Mouse (Mus musculus): ENCODE results near the gene Fabp6. TPM values are rescaled to one million over a fixed set of nuclear protein-coding genes. Genes with fewer than 3 reads are reported as not detected.

Fabp6 gene
- polyA plus RNA-seq, 1 experiment from 2014 or later = not detected

DNA sequence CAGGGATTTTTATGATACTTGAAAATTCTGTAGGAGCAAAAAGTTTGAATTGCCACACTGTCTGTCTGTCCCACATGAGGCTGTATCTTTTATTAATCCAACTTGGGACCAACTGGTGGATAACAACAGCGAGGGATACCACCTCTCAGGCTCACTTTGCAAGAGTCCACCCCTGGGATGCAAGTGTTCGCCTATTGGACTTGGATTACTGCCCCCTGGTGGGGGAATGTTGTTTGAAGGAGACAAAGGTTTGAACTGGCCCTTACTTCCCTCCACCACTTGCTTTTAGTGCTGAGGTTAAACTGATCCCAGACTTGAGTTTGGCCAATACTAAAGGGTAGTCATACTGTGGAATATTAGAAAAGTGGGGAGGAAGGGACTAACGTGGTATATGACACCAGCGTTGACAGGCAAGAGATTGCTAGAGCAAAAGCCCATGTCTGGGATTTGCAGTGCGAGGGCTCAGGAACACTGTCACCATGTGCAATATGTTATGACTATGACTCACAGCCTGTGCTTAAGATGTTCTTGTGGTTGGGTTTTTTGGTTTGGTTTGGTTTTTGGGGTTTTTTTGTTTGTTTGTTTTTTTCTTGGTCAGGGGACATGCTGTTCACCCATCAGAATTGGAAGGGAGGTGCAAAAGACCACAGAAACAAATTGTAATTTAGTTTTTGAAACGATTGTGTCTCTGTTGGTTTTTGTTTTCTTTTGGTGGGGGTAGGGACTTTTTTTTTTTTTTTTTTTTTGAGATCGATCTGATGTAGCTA is 14.8 kb downstream of the Fabp6 start, which contains the start of gene 4933415A04Rik:
4933415A04Rik (plus strand) TSS at position 717 of the 767 bp plus-strand sequence.
- Histone ChIP-seq H3K4me2 (no peak within 1 kb of the TSS), H3K4me3 (replicated peaks) (no peak within 1 kb of the TSS), H3K4me1 (replicated peaks) (no peaks in the 10 kb centered on the region), H3K9me3 (replicated peaks) (no peaks in the 10 kb centered on the region), H3K9ac (no peak within 1 kb of the TSS), H3K27ac (no peak within 1 kb of the TSS), H3K27me3 (no peaks in the 10 kb centered on the region), H3K36me3 (0 out of 2 replicates have a peak, but pooled peaks cover 5% of the 10 kb centered on the region)
- DNase-seq = peak; percentile 19
- WGBS (ENCODE audit: insufficient replicate concordance) = 51% methylated on average over 7 of the region's 7 CpGs
- ATAC-seq (ENCODE audit: low read depth) = no peak

DNA sequence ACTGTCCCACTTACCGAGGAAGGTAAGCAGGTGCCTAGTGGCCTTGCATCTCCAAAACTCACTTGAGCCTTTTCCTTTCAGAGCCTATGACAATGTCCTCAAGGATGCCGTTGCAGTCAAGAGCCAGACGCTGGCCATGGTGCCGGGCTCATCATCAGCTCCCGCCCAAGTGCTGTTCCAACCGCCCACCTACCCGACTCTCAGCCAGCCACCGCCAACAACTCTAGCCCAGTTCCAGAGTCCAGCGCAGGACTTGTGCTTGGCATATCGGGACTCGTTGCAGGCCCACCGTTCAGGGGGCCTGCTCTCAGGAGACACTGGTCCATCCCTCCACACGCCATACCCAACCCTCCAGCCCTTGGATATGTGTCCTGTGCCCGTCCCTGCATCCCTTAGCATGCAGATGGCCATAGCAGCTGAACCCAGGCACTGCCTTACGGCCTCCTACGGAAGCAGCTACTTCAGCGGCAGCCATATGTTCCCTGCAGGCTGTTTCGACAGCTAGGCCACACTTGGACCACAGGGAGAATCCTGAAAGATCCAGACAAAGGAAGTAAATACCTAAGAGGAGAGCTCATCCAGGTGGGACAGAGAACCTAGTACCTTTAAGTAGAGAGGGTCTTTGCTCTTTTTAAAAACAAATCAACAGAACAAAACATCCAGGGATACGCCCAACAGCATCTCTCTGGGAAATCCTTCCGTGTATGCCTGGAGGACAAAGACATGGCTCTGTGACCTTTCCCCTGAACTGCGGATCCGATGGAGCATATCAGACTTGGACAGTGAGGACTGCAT is 15.9 kb downstream of the Fabp6 start:
- Histone ChIP-seq H3K27me3 (no peaks in the 10 kb centered on the region), H3K4me2 (no peak overlapping the region), H3K4me1 (replicated peaks) (no peaks in the 10 kb centered on the region), H3K4me3 (replicated peaks) (no peak overlapping the region), H3K27ac (no peak overlapping the region), H3K9me3 (replicated peaks) (no peaks in the 10 kb centered on the region), H3K9ac (no peak overlapping the region), H3K36me3 (0 out of 2 replicates have a peak, but pooled peaks cover 5% of the 10 kb centered on the region)
- no peak for DNase-seq
- 83% methylated on average over 22 of the region's 22 CpGs for WGBS (ENCODE audit: insufficient replicate concordance)
- no peak for ATAC-seq (ENCODE audit: low read depth)

DNA sequence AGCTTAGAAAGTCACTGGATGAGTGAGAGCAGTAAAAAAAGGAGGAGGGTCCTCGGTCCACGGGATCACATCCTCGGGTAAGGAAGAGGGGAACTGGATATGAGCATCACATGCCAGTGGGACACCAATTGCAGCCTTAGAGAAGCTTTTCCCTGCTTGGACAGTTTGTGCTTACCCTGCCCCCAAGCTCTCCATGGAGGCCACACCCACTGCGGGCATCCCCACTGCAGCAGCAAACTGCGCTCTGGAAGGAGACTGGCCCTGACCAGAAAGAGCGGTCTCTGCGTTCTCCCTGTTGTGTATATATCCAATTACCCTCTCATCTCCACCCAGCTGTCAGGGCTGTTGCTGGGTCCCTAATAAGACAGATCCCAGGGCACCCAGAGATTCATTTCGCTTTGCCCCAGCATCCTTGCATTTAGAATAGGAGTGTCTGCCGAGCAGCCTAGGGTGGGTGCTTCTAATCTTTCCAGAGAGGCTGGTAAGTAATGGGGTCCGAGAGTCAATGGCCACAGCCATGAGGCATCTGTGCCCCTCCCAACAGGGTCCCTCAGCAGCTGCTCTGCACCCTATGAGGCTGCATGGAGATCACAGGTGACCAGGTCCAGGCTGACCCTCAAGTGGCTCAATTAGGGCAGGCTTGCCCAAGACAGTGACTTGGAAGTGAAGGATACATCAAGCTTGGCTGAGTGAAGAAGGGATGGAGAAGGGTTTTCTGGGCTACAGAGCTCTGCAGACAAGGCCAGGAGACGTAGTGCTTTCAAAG is 23.4 kb downstream of the Fabp6 start:
- Histone ChIP-seq H3K9ac (no peak overlapping the region), H3K36me3 (0 out of 2 replicates have a peak, but pooled peaks cover 3% of the 10 kb centered on the region), H3K4me2 (no peak overlapping the region), H3K4me3 (replicated peaks) (no peak overlapping the region), H3K9me3 (replicated peaks) (no peaks in the 10 kb centered on the region), H3K4me1 (replicated peaks) (peaks cover 20% of the 10 kb centered on the region), H3K27ac (no peak overlapping the region), H3K27me3 (no peaks in the 10 kb centered on the region)
- no peak for DNase-seq
- ATAC-seq (ENCODE audit: low read depth) = no peak
- WGBS (ENCODE audit: insufficient replicate concordance) = 65% methylated on average over 11 of the region's 11 CpGs

DNA sequence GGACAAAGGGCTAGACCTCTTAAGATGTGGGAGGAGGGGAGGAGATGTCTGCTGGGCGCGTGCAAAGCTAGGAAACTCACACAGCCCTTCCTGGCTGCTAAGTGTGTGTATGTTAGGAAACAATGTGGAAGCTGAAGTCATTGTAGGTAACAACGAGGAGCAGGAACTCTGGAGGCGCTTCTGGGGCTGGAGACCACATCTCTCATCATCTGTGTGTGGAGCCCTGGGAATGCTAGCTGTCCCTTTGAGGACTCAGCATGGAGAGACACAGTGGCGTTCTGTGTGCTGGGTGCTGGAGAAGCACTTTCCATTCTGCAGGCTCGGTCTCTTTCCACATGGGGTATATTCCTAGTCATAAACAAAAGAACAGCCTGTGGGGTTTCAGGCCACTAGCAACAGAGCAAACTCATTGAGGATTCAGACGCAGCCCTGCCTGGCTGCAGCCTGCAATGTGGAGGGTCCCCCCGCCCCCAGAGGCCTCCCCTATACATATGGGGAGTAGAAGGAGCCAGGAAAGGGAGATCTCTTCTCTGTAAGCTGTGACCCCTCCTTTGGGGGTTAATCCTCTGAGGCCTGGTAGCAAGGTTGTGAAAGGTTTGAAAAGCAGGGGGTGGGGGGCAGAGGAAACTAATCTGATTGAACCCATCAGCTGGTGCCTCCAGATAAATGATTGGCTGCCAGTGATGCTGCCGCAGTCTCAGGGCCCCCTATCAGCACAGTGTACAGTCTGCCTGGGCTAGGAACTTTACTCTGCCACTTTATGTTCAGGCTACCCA is 25.8 kb downstream of the Fabp6 start:
- Histone ChIP-seq H3K4me2 (peak overlapping the region; percentile 10; the same call in 1 of the 2 replicates), H3K27me3 (no peaks in the 10 kb centered on the region), H3K4me3 (replicated peaks) (no peak overlapping the region), H3K4me1 (replicated peaks) (peaks cover 23% of the 10 kb centered on the region), H3K9ac (no peak overlapping the region), H3K36me3 (0 out of 2 replicates have a peak, but pooled peaks cover 3% of the 10 kb centered on the region), H3K9me3 (replicated peaks) (no peaks in the 10 kb centered on the region), H3K27ac (peak overlapping the region; percentile 21; the same call in 1 of the 2 replicates)
- DNase-seq (no peak), ATAC-seq (ENCODE audit: low read depth) (0 out of 2 replicates have a peak, but pooled peaks have one; percentile 47)
- WGBS (ENCODE audit: insufficient replicate concordance) = 10% methylated on average over 9 of the region's 9 CpGs

DNA sequence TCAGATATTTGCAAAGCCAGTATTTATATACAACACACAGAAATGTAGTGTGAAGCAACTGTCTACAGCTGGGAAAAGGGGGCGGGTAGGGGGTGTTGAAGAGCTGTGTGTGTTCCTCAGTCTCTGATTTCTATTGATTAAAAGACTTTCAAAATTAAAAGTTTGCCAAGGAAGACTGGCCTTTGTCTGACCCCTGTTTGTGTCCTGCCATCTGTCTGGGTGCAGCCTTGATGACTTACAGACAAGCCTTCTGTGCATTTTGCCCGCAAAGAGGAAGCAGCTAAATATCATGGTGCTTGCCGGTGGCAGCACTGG is 26.3 kb downstream of the Fabp6 start:
- no peak overlapping the region for H3K4me2 ChIP-seq
- H3K9me3 ChIP-seq (replicated peaks) = no peaks in the 10 kb centered on the region
- WGBS (ENCODE audit: insufficient replicate concordance) = 13% methylated on average over 3 of the region's 3 CpGs
- DNase-seq = no peak
- no peak overlapping the region for H3K4me3 ChIP-seq (replicated peaks)
- ATAC-seq (ENCODE audit: low read depth) = no peak
- H3K4me1 ChIP-seq (replicated peaks) = peaks cover 25% of the 10 kb centered on the region
- no peak overlapping the region for H3K9ac ChIP-seq
- no peaks in the 10 kb centered on the region for H3K27me3 ChIP-seq
- H3K27ac ChIP-seq = 0 out of 2 replicates have a peak overlapping the region, but pooled peaks have one; percentile 21
- 0 out of 2 replicates have a peak, but pooled peaks cover 3% of the 10 kb centered on the region for H3K36me3 ChIP-seq

DNA sequence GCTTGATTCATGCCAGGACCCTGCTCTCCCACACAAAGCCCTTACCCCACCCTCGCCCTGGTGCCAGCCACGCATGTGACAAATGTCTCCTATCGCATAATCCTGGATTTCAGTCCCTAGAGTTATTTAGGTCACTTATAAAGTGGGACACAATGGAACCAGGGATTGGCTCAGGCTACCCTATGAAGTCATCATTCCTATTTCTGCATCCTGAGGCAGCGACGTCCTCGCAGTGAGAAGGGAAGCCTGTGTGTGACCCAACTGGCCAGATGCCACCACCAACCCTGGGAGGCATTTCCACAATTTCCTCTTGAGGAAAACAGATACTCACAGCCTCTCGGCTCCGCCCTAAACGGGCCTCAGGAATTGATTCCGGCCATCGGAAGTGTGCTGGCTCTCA is 31.7 kb downstream of the Fabp6 start:
- Histone ChIP-seq H3K27ac (peak overlapping the region; percentile 45), H3K27me3 (no peaks in the 10 kb centered on the region), H3K9me3 (replicated peaks) (no peaks in the 10 kb centered on the region), H3K4me3 (replicated peaks) (no peak overlapping the region), H3K4me2 (no peak overlapping the region), H3K9ac (no peak overlapping the region), H3K4me1 (replicated peaks) (peaks cover 12% of the 10 kb centered on the region; the same call in 1 of the 2 replicates), H3K36me3 (no peaks in the 10 kb centered on the region)
- ATAC-seq (ENCODE audit: low read depth) (peak; percentile 54; the same call in 1 of the 2 replicates), DNase-seq (no peak)
- 27% methylated on average over 11 of the region's 11 CpGs for WGBS (ENCODE audit: insufficient replicate concordance)

DNA sequence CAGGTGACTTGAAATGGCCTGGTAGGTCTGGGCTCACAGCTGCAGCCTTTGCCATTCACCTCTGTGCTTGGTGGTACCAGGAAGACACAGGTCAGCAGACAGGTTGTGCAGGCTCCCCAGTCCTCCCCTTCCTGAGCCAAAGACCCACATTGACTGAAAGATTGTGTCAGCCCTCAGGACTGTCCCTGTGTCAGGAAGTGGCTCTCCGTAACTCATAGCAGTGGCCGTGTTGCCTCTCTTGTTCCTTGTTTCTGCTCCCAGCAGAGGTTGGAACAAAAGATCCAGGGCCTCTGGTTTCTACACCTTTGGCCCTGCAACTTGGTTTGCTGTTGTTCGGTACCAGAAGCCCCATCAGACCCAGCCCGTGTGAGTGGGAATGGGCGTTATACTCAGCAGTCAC is 32.2 kb downstream of the Fabp6 start:
- Histone ChIP-seq H3K4me3 (replicated peaks) (no peak overlapping the region), H3K27me3 (no peaks in the 10 kb centered on the region), H3K4me2 (no peak overlapping the region), H3K4me1 (replicated peaks) (peaks cover 12% of the 10 kb centered on the region; the same call in 1 of the 2 replicates), H3K9ac (no peak overlapping the region), H3K27ac (peak overlapping the region; percentile 45; the same call in 1 of the 2 replicates), H3K9me3 (replicated peaks) (no peaks in the 10 kb centered on the region), H3K36me3 (no peaks in the 10 kb centered on the region)
- WGBS (ENCODE audit: insufficient replicate concordance) = 37% methylated on average over 5 of the region's 5 CpGs
- DNase-seq (no peak), ATAC-seq (ENCODE audit: low read depth) (no peak)

DNA sequence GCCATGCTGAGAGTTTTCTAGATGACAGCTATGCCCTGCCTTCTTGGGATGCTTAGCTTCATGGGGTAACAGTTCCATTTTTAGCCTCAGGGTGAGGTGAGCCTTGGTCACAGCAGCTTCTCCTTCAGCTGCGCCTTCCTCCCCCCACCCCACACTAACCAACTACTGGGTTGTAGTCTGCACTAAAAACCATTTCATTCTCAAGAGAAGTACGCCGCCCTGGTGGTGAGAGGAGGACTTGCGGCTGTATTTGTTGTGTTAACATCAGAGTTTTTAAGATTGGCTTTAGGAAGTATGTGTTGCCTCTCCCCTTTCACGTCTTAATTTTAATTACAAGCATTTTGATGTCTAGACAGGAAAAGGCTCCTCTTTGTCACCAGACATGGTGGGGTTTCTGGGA is 33.1 kb downstream of the Fabp6 start:
- no peak for ATAC-seq (ENCODE audit: low read depth)
- no peaks in the 10 kb centered on the region for H3K9me3 ChIP-seq (replicated peaks)
- DNase-seq = no peak
- H3K27ac ChIP-seq = no peak overlapping the region
- no peak overlapping the region for H3K9ac ChIP-seq
- no peaks in the 10 kb centered on the region for H3K36me3 ChIP-seq
- H3K4me3 ChIP-seq (replicated peaks) = no peak overlapping the region
- H3K4me1 ChIP-seq (replicated peaks) = peaks cover 12% of the 10 kb centered on the region; the same call in 1 of the 2 replicates
- no peak overlapping the region for H3K4me2 ChIP-seq
- no peaks in the 10 kb centered on the region for H3K27me3 ChIP-seq
- 14% methylated on average over 5 of the region's 5 CpGs for WGBS (ENCODE audit: insufficient replicate concordance)

DNA sequence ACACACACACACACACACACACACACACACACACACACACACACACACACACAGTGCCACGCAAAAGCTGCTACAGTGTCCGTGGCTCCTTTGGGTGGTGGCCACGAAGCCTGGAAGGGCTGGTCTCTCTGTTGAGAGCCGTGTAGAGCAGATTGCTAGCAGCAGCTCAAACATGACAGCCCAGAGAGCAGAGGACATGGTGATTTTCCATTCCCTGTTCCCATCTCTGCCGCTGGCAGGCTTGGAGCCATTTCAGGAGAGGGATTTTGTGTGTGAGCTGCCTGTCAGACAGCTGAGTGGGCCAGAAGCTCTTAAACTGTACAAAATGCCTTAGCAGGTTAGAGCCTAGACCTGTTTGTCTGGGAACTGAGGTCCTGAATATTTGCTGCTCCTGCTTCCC is 34.6 kb downstream of the Fabp6 start:
- Histone ChIP-seq H3K9ac (no peak overlapping the region), H3K9me3 (replicated peaks) (no peaks in the 10 kb centered on the region), H3K4me3 (replicated peaks) (no peak overlapping the region), H3K27ac (no peak overlapping the region), H3K4me2 (no peak overlapping the region), H3K36me3 (no peaks in the 10 kb centered on the region), H3K4me1 (replicated peaks) (peaks cover 12% of the 10 kb centered on the region; the same call in 1 of the 2 replicates), H3K27me3 (no peaks in the 10 kb centered on the region)
- ATAC-seq (ENCODE audit: low read depth) (no peak), DNase-seq (no peak)
- 63% methylated on average over 5 of the region's 5 CpGs for WGBS (ENCODE audit: insufficient replicate concordance)

DNA sequence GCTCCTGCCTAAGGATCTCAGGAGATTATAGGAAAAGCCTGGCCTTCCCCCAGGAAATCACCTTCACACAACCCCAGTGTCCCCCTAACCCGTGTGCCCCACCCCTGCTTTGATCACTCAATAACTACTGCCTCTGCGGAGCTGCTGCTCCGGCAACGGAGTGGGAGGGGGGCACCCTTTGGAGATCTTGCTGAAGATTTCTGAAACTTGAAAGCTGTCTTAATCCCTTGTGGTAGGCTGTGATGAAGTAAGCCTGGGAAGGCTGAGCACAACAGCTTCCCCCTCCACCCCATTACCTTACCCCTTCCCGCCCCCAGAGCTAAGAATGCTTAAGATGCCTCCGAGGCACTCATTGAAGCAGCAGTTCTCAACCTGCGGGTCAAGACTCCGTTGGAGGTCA is 35.5 kb downstream of the Fabp6 start:
- ATAC-seq (ENCODE audit: low read depth) (no peak), DNase-seq (no peak)
- Histone ChIP-seq H3K4me1 (replicated peaks) (peaks cover 9% of the 10 kb centered on the region; the same call in 1 of the 2 replicates), H3K27ac (no peak overlapping the region), H3K9ac (no peak overlapping the region), H3K9me3 (replicated peaks) (no peaks in the 10 kb centered on the region), H3K4me3 (replicated peaks) (no peak overlapping the region), H3K36me3 (no peaks in the 10 kb centered on the region), H3K27me3 (no peaks in the 10 kb centered on the region), H3K4me2 (no peak overlapping the region)
- 48% methylated on average over 8 of the region's 8 CpGs for WGBS (ENCODE audit: insufficient replicate concordance)

All from liver, embryonic 13.5 days (tissue).